Mouse (Mus musculus): ENCODE data around the gene Cmtm3.

Gene Cmtm3

DNA sequence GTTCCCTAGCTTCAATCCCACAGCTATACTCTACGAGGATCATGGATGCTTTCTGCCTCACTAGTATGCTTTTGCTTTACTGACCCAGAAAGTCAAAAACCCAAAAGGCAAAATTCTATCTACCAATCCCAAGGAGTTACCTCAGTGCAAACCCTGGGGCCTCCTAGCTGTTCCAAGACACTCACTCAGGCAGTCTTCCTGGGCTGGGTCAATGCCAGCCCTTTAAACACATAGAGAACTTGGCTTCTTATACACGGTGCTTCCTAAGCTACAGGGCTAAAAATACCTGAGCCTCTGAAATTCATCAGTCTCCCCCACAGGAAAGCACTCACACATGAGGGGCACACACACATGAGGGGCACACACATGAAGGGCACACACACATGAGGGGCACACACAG lies 44.1 kb downstream of the Cmtm3 start:
- DNase-seq (ENCODE audit: low spot score) = no peak

DNA sequence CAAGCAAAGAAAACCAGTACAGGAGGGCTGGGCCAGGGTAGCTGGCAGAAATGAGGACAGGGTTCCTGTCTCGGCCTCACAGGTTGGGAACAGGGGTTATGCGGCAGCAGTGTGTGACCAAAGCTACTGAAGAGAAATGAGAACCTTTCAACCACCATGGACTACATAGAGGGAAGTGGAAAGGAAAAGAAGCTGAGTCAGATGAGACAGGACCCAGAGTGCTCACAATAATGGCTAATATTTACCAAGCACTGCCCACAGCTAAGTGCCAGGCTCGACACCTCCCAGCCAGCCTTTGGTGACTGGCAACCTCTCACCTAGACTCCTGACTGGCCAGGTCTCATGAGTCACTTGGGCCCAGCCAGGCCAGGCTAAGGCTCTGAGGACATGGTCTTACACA lies 44.8 kb downstream of the Cmtm3 start:
- no peak for DNase-seq (ENCODE audit: low spot score)

DNA sequence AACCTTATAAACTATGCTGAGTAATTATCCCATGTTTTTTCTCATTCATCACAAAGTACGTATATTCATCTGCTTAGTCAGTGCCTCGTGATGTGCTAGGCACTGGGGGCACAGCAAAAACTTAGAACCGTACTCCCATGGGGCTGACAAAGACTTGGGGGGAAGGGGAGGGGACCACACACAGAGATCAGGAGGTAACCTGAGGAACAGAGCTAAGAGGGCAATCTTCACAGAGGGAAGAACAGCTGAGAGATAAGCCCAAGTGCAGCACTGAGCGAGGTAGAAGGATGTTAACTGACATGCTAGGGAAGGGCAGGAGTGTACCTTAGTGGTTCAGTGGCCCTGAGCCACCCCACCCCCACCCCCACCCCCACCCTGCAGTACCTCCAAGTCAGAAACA lies 47.5 kb downstream of the Cmtm3 start:
- DNase-seq (ENCODE audit: low spot score) = no peak

DNA sequence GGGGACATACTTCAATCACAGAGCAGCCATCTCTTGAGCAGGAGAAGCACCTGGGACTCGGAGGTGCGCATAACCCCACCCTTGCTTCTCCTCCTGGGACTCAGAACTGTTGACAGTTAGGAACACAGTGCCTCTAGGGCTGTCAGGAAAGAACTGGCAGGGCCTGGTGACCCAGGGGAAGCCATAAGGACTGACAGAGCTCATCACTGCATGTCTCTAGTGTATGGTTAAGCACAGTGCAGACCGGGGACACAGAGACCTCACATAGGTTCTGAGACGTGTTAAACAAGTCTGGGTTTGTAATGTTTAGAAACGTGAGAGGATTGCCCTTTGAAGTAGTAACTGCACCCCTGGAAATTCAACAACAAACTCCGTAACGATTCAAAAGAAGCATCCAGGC lies 48.3 kb downstream of the Cmtm3 start:
- no peak for DNase-seq (ENCODE audit: low spot score)

DNA sequence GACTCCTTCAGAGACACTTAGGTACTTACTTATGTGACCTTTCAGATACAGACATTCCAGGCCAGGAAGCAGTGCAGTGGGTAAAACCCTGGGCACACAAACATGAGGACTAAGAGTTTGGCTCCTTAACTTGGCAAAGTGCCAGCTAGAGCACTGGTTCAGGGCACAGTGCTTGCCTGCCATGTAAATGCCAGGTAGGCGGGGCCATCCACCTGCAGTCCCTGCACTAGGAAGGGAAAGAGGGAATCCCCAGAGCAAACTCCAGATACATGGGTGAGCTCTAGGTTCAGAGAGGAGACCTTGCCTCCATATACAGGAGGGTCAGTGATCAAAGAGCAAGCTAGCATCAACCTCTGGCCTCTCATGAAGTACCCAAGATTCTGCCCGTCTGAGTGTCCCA lies 48.8 kb downstream of the Cmtm3 start:
- DNase-seq (ENCODE audit: low spot score) = no peak

DNA sequence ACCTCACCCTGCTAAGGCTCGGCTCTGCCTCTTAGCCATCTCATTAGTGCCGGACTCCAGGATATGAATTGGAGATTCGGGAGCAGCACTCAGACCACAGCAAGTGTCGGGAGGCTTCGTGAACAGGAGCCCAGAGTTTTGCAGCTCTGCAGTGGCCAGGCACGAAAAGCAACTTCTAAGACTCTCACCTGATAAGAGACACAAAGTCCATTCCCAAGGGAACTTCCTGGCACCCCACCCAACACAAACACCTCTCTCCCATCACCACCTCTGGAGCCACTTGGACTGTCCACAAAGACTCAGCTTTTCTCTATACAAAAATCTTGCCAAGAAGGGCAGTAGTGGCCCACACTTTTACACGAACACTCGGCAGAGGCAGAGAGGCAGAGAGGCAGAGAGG lies 51.0 kb downstream of the Cmtm3 start:
- no peak for DNase-seq (ENCODE audit: low spot score)

DNA sequence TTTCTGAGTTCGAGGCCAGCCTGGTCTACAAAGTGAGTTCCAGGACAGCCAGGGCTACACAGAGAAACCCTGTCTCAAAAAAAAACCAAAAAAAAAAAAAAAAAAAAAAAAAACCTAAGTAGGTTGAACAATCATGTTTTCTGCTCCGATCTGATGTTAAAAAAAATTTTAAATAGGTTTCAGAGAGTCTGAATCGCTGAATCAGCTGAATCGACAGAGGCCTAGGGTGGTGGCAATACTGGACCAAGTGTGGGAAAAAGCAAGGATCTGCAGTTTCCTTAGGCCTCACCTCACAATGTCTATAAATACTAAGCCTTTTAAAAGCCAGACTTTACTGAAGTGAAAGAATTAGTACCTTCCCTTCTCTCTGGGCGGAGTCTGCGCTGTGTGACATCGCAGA lies 53.9 kb downstream of the Cmtm3 start:
- DNase-seq (ENCODE audit: low spot score) = no peak

DNA sequence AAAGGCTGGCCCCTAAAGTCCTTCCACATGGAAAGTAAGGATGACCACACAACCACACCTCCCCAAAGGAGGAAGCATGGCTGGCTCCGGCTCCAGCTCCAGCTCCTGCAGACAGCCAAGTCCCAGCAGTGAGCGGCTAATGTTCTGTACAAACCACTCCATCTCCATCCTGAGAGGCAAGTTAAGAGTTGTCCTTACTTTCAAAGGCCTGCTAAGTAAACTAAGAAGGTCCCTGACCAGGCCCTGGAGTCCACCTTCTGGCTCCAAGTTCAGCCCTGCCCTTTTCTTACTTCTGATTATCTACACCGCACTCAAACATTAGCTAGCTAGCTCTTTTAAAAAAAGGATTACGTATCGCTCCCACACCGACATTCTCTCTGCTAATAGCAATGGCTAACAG lies 54.6 kb downstream of the Cmtm3 start:
- DNase-seq (ENCODE audit: low spot score) = no peak

DNA sequence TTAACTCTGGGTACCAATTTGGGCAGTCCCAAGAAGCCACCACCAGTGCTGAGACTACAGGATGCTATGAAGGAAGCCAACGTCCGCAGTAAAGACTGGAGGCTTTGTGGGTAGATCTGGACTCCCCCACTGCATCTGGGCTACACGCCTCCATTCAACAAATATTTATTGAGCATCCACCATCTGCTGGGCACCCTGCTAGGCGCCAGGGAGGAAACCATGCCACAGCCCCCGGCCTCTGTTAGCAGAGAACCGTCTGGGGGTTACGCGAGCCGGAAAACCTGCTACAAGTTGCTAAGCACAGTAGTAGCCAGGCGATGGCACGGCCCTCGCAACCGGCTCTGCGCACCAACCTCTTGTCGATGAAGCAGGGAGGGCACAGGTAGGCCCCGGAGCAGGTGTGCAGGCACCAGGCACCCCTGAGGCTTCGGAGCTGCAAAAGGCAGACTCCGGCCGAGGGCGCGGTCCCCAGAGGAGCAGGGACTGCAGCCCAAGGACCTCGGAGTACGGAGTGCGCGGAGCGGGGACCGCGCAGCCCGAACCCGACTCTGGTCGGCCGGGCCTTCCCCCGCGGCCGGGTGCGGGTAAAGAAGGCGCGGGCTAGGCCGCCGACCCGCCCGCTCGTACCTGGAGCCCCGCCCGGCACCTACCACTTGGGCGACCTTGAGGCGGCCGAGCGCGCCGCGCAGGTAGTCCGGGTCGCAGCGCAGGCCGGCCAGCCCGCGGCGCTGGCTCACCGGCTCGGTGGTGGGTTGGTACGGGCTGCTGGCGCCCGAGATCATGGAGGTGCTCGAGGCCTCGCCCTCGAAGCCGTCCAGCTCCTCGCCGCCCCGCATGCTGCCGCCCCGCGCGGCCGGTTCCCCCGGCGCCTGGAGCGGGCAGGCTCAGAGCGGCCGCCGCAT lies 55.8 kb downstream of the Cmtm3 start:
- no peak for DNase-seq (ENCODE audit: low spot score)

DNA sequence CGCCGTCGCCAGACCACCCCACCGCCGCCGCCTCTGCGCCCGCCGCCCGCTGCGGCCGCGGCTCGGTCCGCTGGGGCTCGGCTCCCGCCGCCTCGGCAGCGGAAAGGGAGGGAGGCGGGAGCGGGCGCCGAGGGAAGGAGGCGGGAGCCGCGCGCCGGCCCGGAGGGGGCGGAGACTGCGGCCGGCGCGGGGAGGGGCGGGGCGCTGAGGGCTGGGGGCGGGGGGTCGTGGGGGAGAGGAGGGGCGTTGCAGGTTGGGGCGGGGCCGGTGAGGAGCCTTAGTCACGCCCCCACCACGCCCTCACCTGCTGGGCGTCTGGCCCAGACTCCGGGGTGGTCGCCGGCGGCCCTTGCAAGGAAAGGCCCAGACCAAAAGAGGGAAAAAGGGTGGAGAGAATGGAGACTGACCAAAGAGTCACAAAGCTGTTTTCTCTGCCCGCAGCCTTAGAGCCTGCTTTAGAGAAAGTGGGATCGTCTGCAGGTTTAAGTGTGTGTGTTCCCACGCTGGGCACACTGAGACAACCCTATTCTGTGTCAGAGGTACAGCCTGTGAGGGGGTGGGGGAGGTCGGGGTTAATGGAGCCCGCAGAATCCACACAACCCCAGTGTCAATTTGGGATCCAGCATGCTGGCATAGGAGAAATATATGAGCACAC lies 56.6 kb downstream of the Cmtm3 start, which contains the start of gene Cmtm4:
Cmtm4 (minus strand) TSS at position 105 of the 655 bp plus-strand sequence.
- no peak for DNase-seq (ENCODE audit: low spot score)

All from layer of hippocampus, adult 9-10 months (tissue).